Mouse (Mus musculus) ES-CJ7 (cell line): ENCODE measurements at regions not wholly inside any gene's neighbourhood (a gene's known extent, or its start where the extent isn't known, plus 50 kb on each side); places are given as distances from the start of the nearest gene placed in this dataset.

ENCODE experiments used
- DNase-seq: peaks from one replicate; pipeline ENCODE4 v3.0.0; 2011; ENCODE audit warnings: low read depth, low spot score

- peak; percentile 10 for DNase-seq
Measured at GRCm38 (mm10) chr2:180854349-180855004, 66.3 kb downstream of the Ythdf1 start.

- no peak for DNase-seq
Measured at GRCm38 (mm10) chr2:180847497-180847896, 70.8 kb upstream of the Bhlhe23 start.

- DNase-seq, result no peak
Measured at GRCm38 (mm10) chr2:180845011-180845410, 68.3 kb upstream of the Bhlhe23 start.

GRCm38 (mm10) chr2:180843669-180844068 is 67.0 kb upstream of the Bhlhe23 start:
- DNase-seq, result no peak

- no peak for DNase-seq
Measured at GRCm38 (mm10) chr2:180839126-180839525, 62.4 kb upstream of the Bhlhe23 start.

GRCm38 (mm10) chr2:180837996-180838395 is 61.3 kb upstream of the Bhlhe23 start:
- DNase-seq, result no peak

- DNase-seq, result no peak
Measured at GRCm38 (mm10) chr2:180837318-180837920, 60.7 kb upstream of the Bhlhe23 start.

- DNase-seq, result no peak
Measured at GRCm38 (mm10) chr2:180835936-180836602, 59.4 kb upstream of the Bhlhe23 start.

- peak; percentile 64 for DNase-seq
Measured at GRCm38 (mm10) chr2:180832711-180833110, 56.0 kb upstream of the Bhlhe23 start.

GRCm38 (mm10) chr2:180830607-180831006 is 53.9 kb upstream of the Bhlhe23 start:
- no peak for DNase-seq

- no peak for DNase-seq
Measured at GRCm38 (mm10) chr2:180828086-180828485, 51.4 kb upstream of the Bhlhe23 start.

GRCm38 (mm10) chr2:180826742-180827141 is 50.0 kb upstream of the Bhlhe23 start:
- peak; percentile 10 for DNase-seq
